Mouse (Mus musculus): ENCODE measurements around the gene Cmss1. TPM values are rescaled to one million over a fixed set of nuclear protein-coding genes. Genes with fewer than 3 reads are reported as not detected.
A peak's percentile ranks its signal among the peaks of the same experiment; 100 is the strongest.
"Not testable (repeated sequence)": the region's sequence is repeated elsewhere in the genome, so short reads cannot be mapped to it uniquely, and the experiment has no call there.

The Cmss1 gene
- polyA plus RNA-seq, 1 experiment from 2014 or later = 52.5 TPM

GRCm38 (mm10) chr16:57398387-57399214 is 208.1 kb downstream of the Cmss1 start:
- no peak overlapping the region for H3K9ac ChIP-seq (ENCODE audit: low read length)
- H3K9me3 ChIP-seq (ENCODE audit: control insufficient read depth, low read length) = no peaks in the 10 kb centered on the region
- peak; percentile 59; the same call in 1 of the 2 replicates for ATAC-seq (replicated peaks; ENCODE audit: low FRiP score)
- DNase-seq (ENCODE audit: low spot score) = peak; percentile 74
- H3K27ac ChIP-seq (ENCODE audit: low read depth, low read length) = no peak overlapping the region
- no peak overlapping the region for H3K4me2 ChIP-seq (ENCODE audit: low read depth, low read length, severe bottlenecking)
- WGBS = 55% methylated on average over 18 of the region's 18 CpGs
- H3K4me3 ChIP-seq (ENCODE audit: low read depth, low read length) = no peak overlapping the region
- no peaks in the 10 kb centered on the region for H3K36me3 ChIP-seq (ENCODE audit: control insufficient read depth, insufficient read depth, low read length)
- no peaks in the 10 kb centered on the region for H3K27me3 ChIP-seq (ENCODE audit: control insufficient read depth, insufficient read depth, low read length)
- no peaks in the 10 kb centered on the region for H3K4me1 ChIP-seq (replicated peaks; ENCODE audit: control insufficient read depth, insufficient read depth, low read length)

- ATAC-seq (replicated peaks; ENCODE audit: low FRiP score) = no peak
- H3K4me1 ChIP-seq (replicated peaks; ENCODE audit: control insufficient read depth, insufficient read depth, low read length) = no peaks in the 10 kb centered on the region
- no peak overlapping the region for H3K4me2 ChIP-seq (ENCODE audit: low read depth, low read length, severe bottlenecking)
- H3K27me3 ChIP-seq (ENCODE audit: control insufficient read depth, insufficient read depth, low read length) = no peaks in the 10 kb centered on the region
- H3K4me3 ChIP-seq (ENCODE audit: low read depth, low read length) = no peak overlapping the region
- no peak for DNase-seq (ENCODE audit: low spot score)
- H3K36me3 ChIP-seq (ENCODE audit: control insufficient read depth, insufficient read depth, low read length) = no peaks in the 10 kb centered on the region
- H3K9ac ChIP-seq (ENCODE audit: low read length) = no peak overlapping the region
- WGBS = 75% methylated on average over 6 of the region's 6 CpGs
- no peaks in the 10 kb centered on the region for H3K9me3 ChIP-seq (ENCODE audit: control insufficient read depth, low read length)
- H3K27ac ChIP-seq (ENCODE audit: low read depth, low read length) = no peak overlapping the region
Observed at GRCm38 (mm10) chr16:57397845-57398244, 208.8 kb downstream of the Cmss1 start.

- H3K4me1 ChIP-seq (replicated peaks; ENCODE audit: control insufficient read depth, insufficient read depth, low read length) = no peaks in the 10 kb centered on the region
- no peak overlapping the region for H3K27ac ChIP-seq (ENCODE audit: low read depth, low read length)
- H3K36me3 ChIP-seq (ENCODE audit: control insufficient read depth, insufficient read depth, low read length) = no peaks in the 10 kb centered on the region
- H3K9me3 ChIP-seq (ENCODE audit: control insufficient read depth, low read length) = no peaks in the 10 kb centered on the region
- no peak overlapping the region for H3K9ac ChIP-seq (ENCODE audit: low read length)
- no peaks in the 10 kb centered on the region for H3K27me3 ChIP-seq (ENCODE audit: control insufficient read depth, insufficient read depth, low read length)
- H3K4me3 ChIP-seq (ENCODE audit: low read depth, low read length) = no peak overlapping the region
- no peak for ATAC-seq (replicated peaks; ENCODE audit: low FRiP score)
- H3K4me2 ChIP-seq (ENCODE audit: low read depth, low read length, severe bottlenecking) = no peak overlapping the region
- 82% methylated on average over 6 of the region's 6 CpGs for WGBS
- DNase-seq (ENCODE audit: low spot score) = no peak
Observed at GRCm38 (mm10) chr16:57396249-57396648, 210.4 kb downstream of the Cmss1 start.

GRCm38 (mm10) chr16:57393161-57393560 is 213.5 kb downstream of the Cmss1 start:
- Histone ChIP-seq H3K27ac (ENCODE audit: low read depth, low read length) (no peak overlapping the region), H3K36me3 (ENCODE audit: control insufficient read depth, insufficient read depth, low read length) (no peaks in the 10 kb centered on the region), H3K4me3 (ENCODE audit: low read depth, low read length) (no peak overlapping the region), H3K9ac (ENCODE audit: low read length) (no peak overlapping the region), H3K4me1 (replicated peaks; ENCODE audit: control insufficient read depth, insufficient read depth, low read length) (no peaks in the 10 kb centered on the region), H3K4me2 (ENCODE audit: low read depth, low read length, severe bottlenecking) (no peak overlapping the region), H3K9me3 (ENCODE audit: control insufficient read depth, low read length) (no peaks in the 10 kb centered on the region), H3K27me3 (ENCODE audit: control insufficient read depth, insufficient read depth, low read length) (no peaks in the 10 kb centered on the region)
- ATAC-seq (replicated peaks; ENCODE audit: low FRiP score) = no peak
- 77% methylated on average over 11 of the region's 11 CpGs for WGBS
- DNase-seq (ENCODE audit: low spot score) = no peak

GRCm38 (mm10) chr16:57392461-57392860 is 214.2 kb downstream of the Cmss1 start:
- Histone ChIP-seq H3K4me3 (ENCODE audit: low read depth, low read length) (no peak overlapping the region), H3K27me3 (ENCODE audit: control insufficient read depth, insufficient read depth, low read length) (no peaks in the 10 kb centered on the region), H3K27ac (ENCODE audit: low read depth, low read length) (no peak overlapping the region), H3K9ac (ENCODE audit: low read length) (no peak overlapping the region), H3K4me2 (ENCODE audit: low read depth, low read length, severe bottlenecking) (no peak overlapping the region), H3K36me3 (ENCODE audit: control insufficient read depth, insufficient read depth, low read length) (no peaks in the 10 kb centered on the region), H3K4me1 (replicated peaks; ENCODE audit: control insufficient read depth, insufficient read depth, low read length) (no peaks in the 10 kb centered on the region), H3K9me3 (ENCODE audit: control insufficient read depth, low read length) (no peaks in the 10 kb centered on the region)
- 66% methylated on average over 2 of the region's 2 CpGs for WGBS
- DNase-seq (ENCODE audit: low spot score) (no peak), ATAC-seq (replicated peaks; ENCODE audit: low FRiP score) (no peak)

GRCm38 (mm10) chr16:57391171-57391570 is 215.5 kb downstream of the Cmss1 start:
- not testable (repeated sequence) for H3K4me2 ChIP-seq (ENCODE audit: low read depth, low read length, severe bottlenecking); H3K4me1 ChIP-seq (replicated peaks; ENCODE audit: control insufficient read depth, insufficient read depth, low read length); DNase-seq (ENCODE audit: low spot score); H3K27ac ChIP-seq (ENCODE audit: low read depth, low read length); H3K9ac ChIP-seq (ENCODE audit: low read length); H3K9me3 ChIP-seq (ENCODE audit: control insufficient read depth, low read length); H3K36me3 ChIP-seq (ENCODE audit: control insufficient read depth, insufficient read depth, low read length); H3K27me3 ChIP-seq (ENCODE audit: control insufficient read depth, insufficient read depth, low read length); H3K4me3 ChIP-seq (ENCODE audit: low read depth, low read length); ATAC-seq (replicated peaks; ENCODE audit: low FRiP score)
- WGBS = 23% methylated on average over 20 of the region's 39 CpGs

GRCm38 (mm10) chr16:57389566-57390251 is 217.0 kb downstream of the Cmss1 start:
- ATAC-seq (replicated peaks; ENCODE audit: low FRiP score) (no peak), DNase-seq (ENCODE audit: low spot score) (no peak)
- Histone ChIP-seq H3K36me3 (ENCODE audit: control insufficient read depth, insufficient read depth, low read length) (no peaks in the 10 kb centered on the region), H3K27ac (ENCODE audit: low read depth, low read length) (no peak overlapping the region), H3K9me3 (ENCODE audit: control insufficient read depth, low read length) (no peaks in the 10 kb centered on the region), H3K4me2 (ENCODE audit: low read depth, low read length, severe bottlenecking) (no peak overlapping the region), H3K4me1 (replicated peaks; ENCODE audit: control insufficient read depth, insufficient read depth, low read length) (no peaks in the 10 kb centered on the region), H3K9ac (ENCODE audit: low read length) (no peak overlapping the region), H3K4me3 (ENCODE audit: low read depth, low read length) (no peak overlapping the region), H3K27me3 (ENCODE audit: control insufficient read depth, insufficient read depth, low read length) (no peaks in the 10 kb centered on the region)
- 92% methylated on average over 15 of the region's 15 CpGs for WGBS

GRCm38 (mm10) chr16:57384274-57384673 is 222.4 kb downstream of the Cmss1 start:
- Histone ChIP-seq H3K9ac (ENCODE audit: low read length) (no peak overlapping the region), H3K4me2 (ENCODE audit: low read depth, low read length, severe bottlenecking) (no peak overlapping the region), H3K27me3 (ENCODE audit: control insufficient read depth, insufficient read depth, low read length) (no peaks in the 10 kb centered on the region), H3K9me3 (ENCODE audit: control insufficient read depth, low read length) (no peaks in the 10 kb centered on the region), H3K27ac (ENCODE audit: low read depth, low read length) (no peak overlapping the region), H3K4me1 (replicated peaks; ENCODE audit: control insufficient read depth, insufficient read depth, low read length) (no peaks in the 10 kb centered on the region), H3K4me3 (ENCODE audit: low read depth, low read length) (no peak overlapping the region), H3K36me3 (ENCODE audit: control insufficient read depth, insufficient read depth, low read length) (no peaks in the 10 kb centered on the region)
- no peak for DNase-seq (ENCODE audit: low spot score)
- WGBS = 97% methylated on average over 2 of the region's 2 CpGs
- ATAC-seq (replicated peaks; ENCODE audit: low FRiP score) = no peak

Data from forebrain, embryonic 11.5 days (tissue).